Mouse (Mus musculus): ENCODE results near the gene Cabp2. TPM values are rescaled to one million over a fixed set of nuclear protein-coding genes. Genes with fewer than 3 reads are reported as not detected.
"Not testable (repeated sequence)": the region's sequence is repeated elsewhere in the genome, so short reads cannot be mapped to it uniquely, and the experiment has no call there.

The Cabp2 gene
- total RNA-seq, 4 experiments from 2014 or later = not detected

- DNase-seq (ENCODE audit: low spot score) = no peak
Measured at GRCm38 (mm10) chr19:4122411-4123370, 41.3 kb downstream of the Cabp2 start.

GRCm38 (mm10) chr19:4124432-4124831 lies 43.1 kb downstream of the Cabp2 start:
- DNase-seq (ENCODE audit: low spot score) = no peak

- not testable (repeated sequence) for DNase-seq (ENCODE audit: low spot score)
Measured at GRCm38 (mm10) chr19:4125268-4125667, 43.9 kb downstream of the Cabp2 start.

GRCm38 (mm10) chr19:4125741-4126696 lies 44.6 kb downstream of the Cabp2 start, which contains the start of gene Aip:
Gene Aip (minus strand): TSS chr19:4125858.
- peak; percentile 97 for DNase-seq (ENCODE audit: low spot score)

GRCm38 (mm10) chr19:4126759-4127495 lies 45.5 kb downstream of the Cabp2 start:
- DNase-seq (ENCODE audit: low spot score) = no peak

- no peak for DNase-seq (ENCODE audit: low spot score)
Measured at GRCm38 (mm10) chr19:4129462-4129861, 48.1 kb downstream of the Cabp2 start.

- DNase-seq (ENCODE audit: low spot score) = no peak
Measured at GRCm38 (mm10) chr19:4130106-4130505, 48.7 kb downstream of the Cabp2 start.

GRCm38 (mm10) chr19:4131075-4131474 lies 49.7 kb downstream of the Cabp2 start:
- DNase-seq (ENCODE audit: low spot score) = no peak

GRCm38 (mm10) chr19:4131768-4132167 lies 50.4 kb downstream of the Cabp2 start:
- DNase-seq (ENCODE audit: low spot score) = no peak

GRCm38 (mm10) chr19:4134354-4134753 lies 53.0 kb downstream of the Cabp2 start:
- DNase-seq (ENCODE audit: low spot score) = no peak

- not testable (repeated sequence) for DNase-seq (ENCODE audit: low spot score)
Measured at GRCm38 (mm10) chr19:4135229-4135962, 54.0 kb downstream of the Cabp2 start.

- not testable (repeated sequence) for DNase-seq (ENCODE audit: low spot score)
Measured at GRCm38 (mm10) chr19:4135963-4136345, 54.6 kb downstream of the Cabp2 start.

GRCm38 (mm10) chr19:4136463-4136862 lies 55.1 kb downstream of the Cabp2 start:
- no peak for DNase-seq (ENCODE audit: low spot score)

Other genes starting within 250 kb of the Cabp2 start
- gene Chka, start 229.8 kb upstream of the Cabp2 start, total RNA-seq (2022) = 10 to 100 TPM in 1 of 4 experiments, 1 to 10 TPM in 3; 8.3 to 10.4 (median 8.7) TPM
- gene Tcirg1, start 174.4 kb upstream of the Cabp2 start, total RNA-seq (2022) = 10 to 100 TPM in 2 of 4 experiments, 1 to 10 TPM in 2; 8.5 to 13.9 (median 9.3) TPM
- gene Ndufs8, start 168.8 kb upstream of the Cabp2 start, total RNA-seq (2022) = 100 to 1,000 TPM; 481 to 543 (median 507) TPM
- 1 to 10 TPM in 3 of 4 experiments, under 1 TPM in 1; 0.76 to 2.2 (median 1.6) TPM for gene Aldh3b1, start 151.8 kb upstream of the Cabp2 start, total RNA-seq (2022)
- gene Unc93b1, start 146.4 kb upstream of the Cabp2 start, total RNA-seq (2022) = 10 to 100 TPM; 11.1 to 19.2 (median 13.7) TPM
- 1 to 10 TPM in 1 of 4 experiments, under 1 TPM in 3; 0.35 to 1.2 (median 0.55) TPM for gene Aldh3b3, start 122.9 kb upstream of the Cabp2 start, total RNA-seq (2022)
- gene Aldh3b2, start 109.2 kb upstream of the Cabp2 start, total RNA-seq (2022) = under 1 TPM in 2 of 4 experiments, not detected in 2; 0.19 to 0.23 TPM
- 10 to 100 TPM; 24.2 to 32.4 (median 28.4) TPM for gene Acy3, start 95.0 kb upstream of the Cabp2 start, total RNA-seq (2022)
- not detected for gene Tbx10, start 88.8 kb upstream of the Cabp2 start, total RNA-seq (2022)
- 100 to 1,000 TPM; 134 to 165 (median 153) TPM for gene Nudt8, start 81.0 kb upstream of the Cabp2 start, total RNA-seq (2022)
- gene Gm49405, start 81.0 kb upstream of the Cabp2 start, total RNA-seq (2022) = 1 to 10 TPM in 1 of 4 experiments, under 1 TPM in 3; 0.69 to 1.6 (median 0.81) TPM
- gene Doc2g, start 78.3 kb upstream of the Cabp2 start, total RNA-seq (2022) = 100 to 1,000 TPM; 255 to 281 (median 261) TPM
- gene Ndufv1, start 68.8 kb upstream of the Cabp2 start, total RNA-seq (2022) = 1,000 to 10,000 TPM; 1,087 to 1,207 (median 1,176) TPM
- 100 to 1,000 TPM; 355 to 468 (median 390) TPM for gene Gstp1, start 43.6 kb upstream of the Cabp2 start, total RNA-seq (2022)
- gene Gstp2, start 35.6 kb upstream of the Cabp2 start, total RNA-seq (2022) = 100 to 1,000 TPM; 131 to 147 (median 142) TPM
- not detected for gene Gstp3, start 22.0 kb upstream of the Cabp2 start, total RNA-seq (2022)
- gene Cdk2ap2, start 15.6 kb downstream of the Cabp2 start, total RNA-seq (2022) = 10 to 100 TPM; 33.6 to 43.4 (median 39.5) TPM
- 10 to 100 TPM; 17.0 to 22.1 (median 18.3) TPM for gene Pitpnm1, start 18.4 kb downstream of the Cabp2 start, total RNA-seq (2022)
- 10 to 100 TPM; 65.9 to 79.6 (median 70.7) TPM for gene Aip, start 44.3 kb downstream of the Cabp2 start, total RNA-seq (2022)
- not detected for gene Gpr152, start 58.2 kb downstream of the Cabp2 start, total RNA-seq (2022)
- gene Cabp4, start 62.5 kb downstream of the Cabp2 start, total RNA-seq (2022) = not detected
- 10 to 100 TPM; 34.9 to 55.9 (median 42.8) TPM for gene Coro1b, start 67.0 kb downstream of the Cabp2 start, total RNA-seq (2022)
- 1 to 10 TPM in 3 of 4 experiments, under 1 TPM in 1; 0.73 to 2.4 (median 1.3) TPM for gene Ptprcap, start 72.0 kb downstream of the Cabp2 start, total RNA-seq (2022)
- 10 to 100 TPM; 15.6 to 17.9 (median 17.0) TPM for gene Rps6kb2, start 81.8 kb downstream of the Cabp2 start, total RNA-seq (2022)
- gene Carns1, start 93.9 kb downstream of the Cabp2 start, total RNA-seq (2022) = 10 to 100 TPM; 28.3 to 37.5 (median 30.5) TPM
- 10 to 100 TPM in 2 of 4 experiments, 1 to 10 TPM in 2; 8.6 to 19.6 (median 12.4) TPM for gene Tbc1d10c, start 109.7 kb downstream of the Cabp2 start, total RNA-seq (2022)
- gene Ppp1ca, start 110.5 kb downstream of the Cabp2 start, total RNA-seq (2022) = 100 to 1,000 TPM; 261 to 310 (median 281) TPM
- gene Rad9a, start 120.1 kb downstream of the Cabp2 start, total RNA-seq (2022) = 1 to 10 TPM; 5.3 to 6.2 (median 5.6) TPM
- gene Clcf1, start 132.7 kb downstream of the Cabp2 start, total RNA-seq (2022) = 1 to 10 TPM in 2 of 4 experiments, under 1 TPM in 2; 0.57 to 1.6 (median 1.0) TPM
- under 1 TPM in 1 of 4 experiments, not detected in 3; 0.87 TPM for gene AC109138.7, start 132.8 kb downstream of the Cabp2 start, total RNA-seq (2022)
- gene Pold4, start 150.3 kb downstream of the Cabp2 start, total RNA-seq (2022) = 10 to 100 TPM; 11.9 to 17.5 (median 14.3) TPM
- gene Ssh3, start 187.6 kb downstream of the Cabp2 start, total RNA-seq (2022) = 10 to 100 TPM in 2 of 4 experiments, 1 to 10 TPM in 2; 6.1 to 11.4 (median 8.1) TPM
- 1 to 10 TPM in 1 of 4 experiments, under 1 TPM in 3; 0.59 to 2.1 (median 0.80) TPM for gene Ankrd13d, start 201.6 kb downstream of the Cabp2 start, total RNA-seq (2022)
- 10 to 100 TPM; 48.7 to 55.9 (median 50.7) TPM for gene Grk2, start 224.6 kb downstream of the Cabp2 start, total RNA-seq (2022)

All from heart, adult 8-10 months (tissue).